Mouse (Mus musculus): Measurements from ENCODE around the gene Slc48a1. TPM values are rescaled to one million over a fixed set of nuclear protein-coding genes. Genes with fewer than 3 reads are reported as not detected.

Slc48a1 gene
- 32.6 and 33.6 TPM in 2 replicates for polyA plus RNA-seq (2014; fragmentation: Nextera tagmentation; extraction: Ambion mirVana)

DNA sequence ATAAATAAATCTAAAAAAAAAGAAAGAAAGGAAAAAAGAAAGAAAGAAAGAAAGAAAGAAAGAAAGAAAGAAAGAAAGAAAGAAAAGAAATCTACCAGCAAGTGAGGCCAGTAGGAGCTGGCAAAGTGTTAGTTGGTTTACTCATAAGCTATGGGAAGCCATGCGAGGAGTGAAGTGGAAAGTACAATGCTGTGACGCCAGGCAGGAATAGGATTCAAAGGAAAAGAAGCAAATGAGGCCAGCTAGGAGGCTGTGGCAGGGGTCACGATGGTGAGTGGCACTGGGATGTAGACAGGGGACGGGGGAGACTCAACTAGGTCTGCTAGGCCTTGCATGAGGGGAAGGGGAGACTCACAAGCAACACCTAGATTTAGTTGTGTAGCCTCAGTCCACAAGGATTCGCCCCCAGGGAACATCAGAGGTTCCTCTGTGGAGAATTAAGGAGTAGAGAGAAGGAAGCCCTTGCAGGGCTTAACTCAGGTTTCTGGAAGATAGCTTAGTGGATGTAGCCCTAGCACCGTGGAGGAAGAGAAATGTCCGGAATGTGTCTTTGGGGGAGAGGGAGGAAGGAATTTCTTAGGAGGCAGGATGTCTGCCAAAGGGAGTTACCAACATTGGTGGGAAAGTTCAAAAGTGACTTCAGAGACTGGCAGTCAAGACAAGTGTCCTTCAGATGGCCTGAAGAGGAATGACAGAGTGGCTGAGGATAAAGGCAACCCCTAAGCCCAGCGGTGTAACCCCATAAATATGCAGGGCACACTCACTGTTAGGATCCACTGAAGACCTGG, at the start of gene Slc48a1:
Gene Slc48a1 (plus strand): TSS at position 210 of the 788 bp plus-strand sequence.
- Histone ChIP-seq H3K27me3 (ENCODE audit: control insufficient read depth, insufficient read depth, low read length) (peaks cover 4% of the 10 kb centered on the region), H3K4me2 (no peak within 1 kb of the TSS), H3K9me3 (ENCODE audit: control insufficient read depth, low read length) (no peaks in the 10 kb centered on the region), H3K4me3 (ENCODE audit: low read depth, low read length) (no peak within 1 kb of the TSS), H3K9ac (ENCODE audit: low read length) (no peak within 1 kb of the TSS), H3K27ac (ENCODE audit: low read depth, low read length) (no peak within 1 kb of the TSS), H3K36me3 (ENCODE audit: control insufficient read depth, insufficient read depth, low read length) (no peaks in the 10 kb centered on the region), H3K4me1 (ENCODE audit: control insufficient read depth, insufficient read depth, low read length) (peaks cover 7% of the 10 kb centered on the region; the same call in 1 of the 2 replicates)
- DNase-seq (ENCODE audit: low spot score, missing footprints) (no peak), ATAC-seq (ENCODE audit: low FRiP score) (no peak)
- 75% methylated on average over 8 of the region's 8 CpGs for WGBS

DNA sequence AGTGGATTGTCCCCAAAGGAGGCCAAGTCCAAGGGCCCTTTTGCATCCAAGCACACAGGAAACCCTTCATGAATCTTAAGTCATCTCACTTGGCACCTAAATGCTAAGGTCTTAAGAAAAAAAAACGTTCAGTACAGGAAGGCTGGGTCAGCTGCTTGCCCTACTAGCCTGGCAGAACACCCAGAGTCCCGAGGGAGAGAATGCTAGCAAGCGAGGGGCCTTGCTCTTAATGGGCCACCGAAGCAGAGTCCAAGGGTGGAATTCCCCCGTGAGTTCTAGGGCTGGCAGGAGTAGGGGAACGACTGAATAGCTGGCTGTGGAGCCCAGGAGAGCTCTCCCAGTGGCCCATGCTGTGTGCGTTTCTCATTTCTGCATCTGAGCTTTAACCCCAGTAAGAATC, 49.5 kb upstream of the Slc48a1 start:
- Histone ChIP-seq H3K4me1 (ENCODE audit: control insufficient read depth, insufficient read depth, low read length) (no peaks in the 10 kb centered on the region), H3K9me3 (ENCODE audit: control insufficient read depth, low read length) (no peaks in the 10 kb centered on the region; the same call in 1 of the 2 replicates), H3K27me3 (ENCODE audit: control insufficient read depth, insufficient read depth, low read length) (no peaks in the 10 kb centered on the region), H3K4me3 (ENCODE audit: low read depth, low read length) (no peak overlapping the region), H3K4me2 (no peak overlapping the region), H3K27ac (ENCODE audit: low read depth, low read length) (no peak overlapping the region), H3K36me3 (ENCODE audit: control insufficient read depth, insufficient read depth, low read length) (no peaks in the 10 kb centered on the region), H3K9ac (ENCODE audit: low read length) (no peak overlapping the region)
- 65% methylated on average over 7 of the region's 7 CpGs for WGBS
- ATAC-seq (ENCODE audit: low FRiP score): no peak
- DNase-seq (ENCODE audit: low spot score, missing footprints): no peak

DNA sequence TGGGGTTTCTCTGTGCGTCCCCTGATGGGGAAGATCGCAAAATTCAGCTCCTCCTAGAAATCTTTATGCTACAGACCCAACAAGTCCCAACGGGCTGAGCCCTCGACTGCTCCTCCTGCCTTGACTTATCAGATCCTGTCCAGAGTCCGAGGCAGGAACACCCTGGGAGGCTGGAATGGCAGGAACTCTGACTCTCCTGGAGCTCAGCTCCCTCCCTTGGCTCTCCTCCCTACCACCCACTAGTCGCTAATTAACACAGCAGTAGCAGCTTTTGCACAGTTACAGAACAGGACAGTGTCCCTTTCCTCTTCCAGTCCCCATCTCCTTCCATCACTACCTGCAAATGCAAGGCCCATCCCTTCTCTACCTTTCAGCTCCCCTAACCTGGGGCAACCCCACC, 48.0 kb upstream of the Slc48a1 start:
- Histone ChIP-seq H3K9ac (ENCODE audit: low read length) (no peak overlapping the region), H3K27ac (ENCODE audit: low read depth, low read length) (no peak overlapping the region), H3K4me3 (ENCODE audit: low read depth, low read length) (no peak overlapping the region), H3K4me2 (no peak overlapping the region), H3K36me3 (ENCODE audit: control insufficient read depth, insufficient read depth, low read length) (no peaks in the 10 kb centered on the region), H3K4me1 (ENCODE audit: control insufficient read depth, insufficient read depth, low read length) (no peaks in the 10 kb centered on the region), H3K9me3 (ENCODE audit: control insufficient read depth, low read length) (no peaks in the 10 kb centered on the region; the same call in 1 of the 2 replicates), H3K27me3 (ENCODE audit: control insufficient read depth, insufficient read depth, low read length) (no peaks in the 10 kb centered on the region)
- WGBS: 59% methylated on average over 6 of the region's 6 CpGs
- no peak for DNase-seq (ENCODE audit: low spot score, missing footprints)
- no peak for ATAC-seq (ENCODE audit: low FRiP score)

GRCm38 (mm10) chr15:97731111-97731510, 47.2 kb upstream of the Slc48a1 start, which contains the start of gene Endou:
Endou (minus strand) TSS chr15:97731339.
- Histone ChIP-seq H3K27me3 (ENCODE audit: control insufficient read depth, insufficient read depth, low read length) (no peaks in the 10 kb centered on the region), H3K36me3 (ENCODE audit: control insufficient read depth, insufficient read depth, low read length) (no peaks in the 10 kb centered on the region), H3K4me1 (ENCODE audit: control insufficient read depth, insufficient read depth, low read length) (no peaks in the 10 kb centered on the region), H3K27ac (ENCODE audit: low read depth, low read length) (no peak within 1 kb of the TSS), H3K4me3 (ENCODE audit: low read depth, low read length) (no peak within 1 kb of the TSS), H3K9me3 (ENCODE audit: control insufficient read depth, low read length) (no peaks in the 10 kb centered on the region; the same call in 1 of the 2 replicates), H3K9ac (ENCODE audit: low read length) (no peak within 1 kb of the TSS), H3K4me2 (no peak within 1 kb of the TSS)
- WGBS: 92% methylated on average over 8 of the region's 8 CpGs
- DNase-seq (ENCODE audit: low spot score, missing footprints): no peak
- ATAC-seq (ENCODE audit: low FRiP score): no peak

DNA sequence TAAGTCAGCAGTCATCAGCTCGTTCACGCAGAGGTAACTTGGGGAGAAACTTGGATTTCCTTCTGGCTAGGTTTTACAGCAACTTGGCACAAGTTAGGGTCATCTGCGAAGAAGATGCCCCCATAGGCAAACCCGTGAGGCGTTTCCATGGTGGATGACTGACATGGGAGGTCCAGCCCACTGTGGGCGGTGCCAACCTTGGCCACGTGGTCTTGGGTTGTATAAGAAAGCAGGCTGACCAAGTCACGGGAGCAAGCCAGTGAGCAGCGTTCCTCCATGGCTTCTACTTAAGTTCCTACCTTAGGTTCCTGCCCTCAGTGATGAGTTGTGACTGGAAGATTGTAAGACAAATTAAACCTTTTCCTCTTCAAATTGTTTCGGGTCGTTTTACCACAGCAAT, 46.3 kb upstream of the Slc48a1 start:
- Histone ChIP-seq H3K9ac (ENCODE audit: low read length) (no peak overlapping the region), H3K27ac (ENCODE audit: low read depth, low read length) (no peak overlapping the region), H3K4me1 (ENCODE audit: control insufficient read depth, insufficient read depth, low read length) (no peaks in the 10 kb centered on the region), H3K4me3 (ENCODE audit: low read depth, low read length) (no peak overlapping the region), H3K9me3 (ENCODE audit: control insufficient read depth, low read length) (no peaks in the 10 kb centered on the region; the same call in 1 of the 2 replicates), H3K27me3 (ENCODE audit: control insufficient read depth, insufficient read depth, low read length) (no peaks in the 10 kb centered on the region), H3K36me3 (ENCODE audit: control insufficient read depth, insufficient read depth, low read length) (no peaks in the 10 kb centered on the region), H3K4me2 (no peak overlapping the region)
- no peak for DNase-seq (ENCODE audit: low spot score, missing footprints)
- 93% methylated on average over 11 of the region's 11 CpGs for WGBS
- ATAC-seq (ENCODE audit: low FRiP score): no peak

DNA sequence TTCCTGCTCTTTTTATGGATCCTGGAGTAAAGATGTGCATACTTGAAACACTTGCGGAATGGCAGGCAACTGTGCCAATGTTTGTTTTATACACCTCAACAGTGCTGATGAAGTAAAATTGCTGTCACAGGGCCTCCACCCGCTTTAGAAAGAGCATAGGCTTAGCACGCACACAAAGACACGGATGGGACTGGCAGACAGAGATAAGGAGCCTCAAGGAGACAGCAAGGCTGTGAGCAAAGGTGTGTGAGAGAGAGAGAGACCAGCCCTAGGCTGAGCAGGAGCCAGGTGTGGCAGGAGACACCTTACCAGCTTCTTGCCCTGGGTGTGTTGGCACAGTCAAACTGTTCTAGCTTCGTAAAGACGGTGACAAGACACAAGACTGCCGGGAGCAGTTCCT, 39.4 kb upstream of the Slc48a1 start:
- DNase-seq (ENCODE audit: low spot score, missing footprints) (no peak), ATAC-seq (ENCODE audit: low FRiP score) (no peak)
- no peaks in the 10 kb centered on the region for H3K27me3 ChIP-seq (ENCODE audit: control insufficient read depth, insufficient read depth, low read length)
- WGBS: 91% methylated on average over 7 of the region's 7 CpGs
- no peaks in the 10 kb centered on the region for H3K9me3 ChIP-seq (ENCODE audit: control insufficient read depth, low read length)
- H3K36me3 ChIP-seq (ENCODE audit: control insufficient read depth, insufficient read depth, low read length): no peaks in the 10 kb centered on the region
- no peaks in the 10 kb centered on the region for H3K4me1 ChIP-seq (ENCODE audit: control insufficient read depth, insufficient read depth, low read length)
- no peak overlapping the region for H3K4me3 ChIP-seq (ENCODE audit: low read depth, low read length)
- H3K27ac ChIP-seq (ENCODE audit: low read depth, low read length): no peak overlapping the region
- H3K4me2 ChIP-seq: no peak overlapping the region
- H3K9ac ChIP-seq (ENCODE audit: low read length): no peak overlapping the region

DNA sequence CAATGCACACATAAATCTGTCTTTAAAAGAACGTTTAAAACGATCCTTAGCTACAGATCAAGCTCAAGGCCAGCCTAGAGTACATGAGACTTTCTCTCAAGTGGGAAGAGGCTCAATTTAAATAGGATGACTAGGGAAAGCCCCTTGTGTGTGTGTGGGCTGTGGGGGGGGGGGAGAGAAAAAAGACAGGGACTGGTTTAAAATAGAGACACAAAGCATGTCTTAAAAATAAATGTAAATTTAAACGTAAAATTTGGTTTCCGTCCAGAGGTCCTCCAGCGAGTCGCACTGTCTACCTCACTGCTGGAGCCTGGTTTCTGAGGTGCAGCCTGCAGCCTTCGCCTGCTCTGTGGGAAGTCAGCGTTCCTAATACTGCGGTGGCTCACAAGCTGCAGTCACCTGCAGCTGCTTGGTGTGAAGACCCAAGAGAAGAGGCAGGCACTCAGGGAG, 38.0 kb upstream of the Slc48a1 start:
- H3K36me3 ChIP-seq (ENCODE audit: control insufficient read depth, insufficient read depth, low read length): no peaks in the 10 kb centered on the region
- H3K27ac ChIP-seq (ENCODE audit: low read depth, low read length): no peak overlapping the region
- 82% methylated on average over 9 of the region's 9 CpGs for WGBS
- no peaks in the 10 kb centered on the region for H3K4me1 ChIP-seq (ENCODE audit: control insufficient read depth, insufficient read depth, low read length)
- no peaks in the 10 kb centered on the region for H3K9me3 ChIP-seq (ENCODE audit: control insufficient read depth, low read length)
- H3K4me3 ChIP-seq (ENCODE audit: low read depth, low read length): no peak overlapping the region
- ATAC-seq (ENCODE audit: low FRiP score) (no peak), DNase-seq (ENCODE audit: low spot score, missing footprints) (no peak)
- H3K4me2 ChIP-seq: no peak overlapping the region
- no peaks in the 10 kb centered on the region for H3K27me3 ChIP-seq (ENCODE audit: control insufficient read depth, insufficient read depth, low read length)
- H3K9ac ChIP-seq (ENCODE audit: low read length): no peak overlapping the region

DNA sequence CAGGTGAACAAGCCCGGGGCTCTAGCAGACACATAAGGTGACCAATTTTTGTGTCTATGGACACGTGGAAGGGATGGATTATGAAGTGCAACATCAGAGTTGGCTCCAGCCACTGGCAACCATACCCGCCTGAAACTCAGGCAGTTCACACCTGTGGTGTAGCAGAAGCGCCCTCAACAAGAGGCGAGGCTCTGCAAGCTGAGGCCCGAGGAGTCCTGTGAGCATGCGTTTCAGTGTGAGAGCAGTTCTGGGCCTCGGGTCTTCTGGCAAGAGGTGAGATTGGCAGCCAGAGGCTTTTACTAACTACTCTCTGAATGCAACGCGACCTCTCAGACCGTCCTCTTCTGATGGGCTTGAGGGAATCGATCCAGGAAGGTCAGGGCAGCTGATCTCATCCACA, 36.7 kb upstream of the Slc48a1 start:
- Histone ChIP-seq H3K27ac (ENCODE audit: low read depth, low read length) (no peak overlapping the region), H3K9ac (ENCODE audit: low read length) (no peak overlapping the region), H3K4me3 (ENCODE audit: low read depth, low read length) (no peak overlapping the region), H3K4me1 (ENCODE audit: control insufficient read depth, insufficient read depth, low read length) (no peaks in the 10 kb centered on the region), H3K27me3 (ENCODE audit: control insufficient read depth, insufficient read depth, low read length) (no peaks in the 10 kb centered on the region), H3K36me3 (ENCODE audit: control insufficient read depth, insufficient read depth, low read length) (no peaks in the 10 kb centered on the region), H3K9me3 (ENCODE audit: control insufficient read depth, low read length) (no peaks in the 10 kb centered on the region), H3K4me2 (no peak overlapping the region)
- WGBS: 83% methylated on average over 12 of the region's 12 CpGs
- no peak for DNase-seq (ENCODE audit: low spot score, missing footprints)
- ATAC-seq (ENCODE audit: low FRiP score): no peak

GRCm38 (mm10) chr15:97742074-97742473, 36.2 kb upstream of the Slc48a1 start:
- no peak overlapping the region for H3K4me2 ChIP-seq
- WGBS: 63% methylated on average over 7 of the region's 7 CpGs
- ATAC-seq (ENCODE audit: low FRiP score) (no peak), DNase-seq (ENCODE audit: low spot score, missing footprints) (no peak)
- H3K27ac ChIP-seq (ENCODE audit: low read depth, low read length): no peak overlapping the region
- H3K9ac ChIP-seq (ENCODE audit: low read length): no peak overlapping the region
- no peaks in the 10 kb centered on the region for H3K9me3 ChIP-seq (ENCODE audit: control insufficient read depth, low read length)
- H3K27me3 ChIP-seq (ENCODE audit: control insufficient read depth, insufficient read depth, low read length): no peaks in the 10 kb centered on the region
- no peaks in the 10 kb centered on the region for H3K4me1 ChIP-seq (ENCODE audit: control insufficient read depth, insufficient read depth, low read length)
- H3K4me3 ChIP-seq (ENCODE audit: low read depth, low read length): no peak overlapping the region
- H3K36me3 ChIP-seq (ENCODE audit: control insufficient read depth, insufficient read depth, low read length): no peaks in the 10 kb centered on the region
